Mouse (Mus musculus) kidney, embryonic 15.5 days (tissue): ENCODE data around the gene Mrtfa. TPM values are rescaled to one million over a fixed set of nuclear protein-coding genes. Genes with fewer than 3 reads are reported as not detected.

ENCODE experiments used
- ATAC-seq: fragments of 200-750 bp; cut with Nextera tagmentation; replicated peaks from 2 replicates; pipeline ENCODE4 v1.8.0; 2017; ENCODE audit warnings: moderate TSS enrichment; ENCODE audit not compliant: low FRiP score
- H3K27ac ChIP-seq: fragments of 300-500 bp; sonication (generic); 2 replicates; pipeline ENCODE4 v1.5.1; 2015; ENCODE audit warnings: mild to moderate bottlenecking, inconsistent platforms
- H3K27me3 ChIP-seq: fragments of 300-500 bp; sonication (generic); 2 replicates; pipeline ENCODE4 v1.6.1; 2015; ENCODE audit warnings: inconsistent platforms
- H3K36me3 ChIP-seq: fragments of 300-500 bp; sonication (generic); 2 replicates; pipeline ENCODE4 v1.6.1; 2015; ENCODE audit warnings: inconsistent platforms
- H3K4me1 ChIP-seq: fragments of 300-500 bp; sonication (generic); 2 replicates; pipeline ENCODE4 v1.6.1; 2015; ENCODE audit warnings: inconsistent platforms
- H3K4me2 ChIP-seq: fragments of 300-500 bp; sonication (generic); 2 replicates; pipeline ENCODE4 v1.6.1; 2015; ENCODE audit warnings: moderate library complexity, mild to moderate bottlenecking, inconsistent platforms
- H3K4me3 ChIP-seq: fragments of 300-500 bp; sonication (generic); replicated peaks from 2 replicates; pipeline ENCODE4 v1.5.1; 2015; ENCODE audit warnings: mild to moderate bottlenecking, inconsistent platforms
- H3K9ac ChIP-seq: fragments of 300-500 bp; sonication (generic); 2 replicates; pipeline ENCODE4 v1.6.1; 2015; ENCODE audit warnings: mild to moderate bottlenecking, inconsistent platforms
- H3K9me3 ChIP-seq: fragments of 300-500 bp; sonication (generic); replicated peaks from 2 replicates; pipeline ENCODE4 v1.6.1; 2016; ENCODE audit warnings: inconsistent platforms
- WGBS: fragments of 180-500 bp; shearing (Covaris S2); methylation state at CpG from one replicate; pipeline ENCODE4 v1.1.7; 2015; ENCODE audit warnings: mixed read lengths; 5-methylcytosine and 5-hydroxymethylcytosine counted together
- polyA plus RNA-seq: library from polyadenylated mRNA; unstranded; fragments of >200 nt; fragmentation: Nextera tagmentation; extraction: Ambion mirVana; gene quantifications from 2 replicates; pipeline ENCODE4 v1.2.1, GENCODE M21; 2015

Mrtfa gene
- polyA plus RNA-seq, 1 experiment from 2014 or later = 27.0 TPM

GRCm38 (mm10) chr15:81172259-81172658 is 18.3 kb downstream of the Mrtfa start:
- Histone ChIP-seq H3K4me2 (no peak overlapping the region), H3K9ac (no peak overlapping the region), H3K4me1 (peaks cover 13% of the 10 kb centered on the region), H3K27me3 (no peaks in the 10 kb centered on the region), H3K4me3 (no peak overlapping the region), H3K27ac (no peak overlapping the region), H3K9me3 (no peaks in the 10 kb centered on the region), H3K36me3 (peaks cover 9% of the 10 kb centered on the region; the same call in 1 of the 2 replicates)
- 87% methylated on average over 8 of the region's 8 CpGs for WGBS
- ATAC-seq = no peak

DNA sequence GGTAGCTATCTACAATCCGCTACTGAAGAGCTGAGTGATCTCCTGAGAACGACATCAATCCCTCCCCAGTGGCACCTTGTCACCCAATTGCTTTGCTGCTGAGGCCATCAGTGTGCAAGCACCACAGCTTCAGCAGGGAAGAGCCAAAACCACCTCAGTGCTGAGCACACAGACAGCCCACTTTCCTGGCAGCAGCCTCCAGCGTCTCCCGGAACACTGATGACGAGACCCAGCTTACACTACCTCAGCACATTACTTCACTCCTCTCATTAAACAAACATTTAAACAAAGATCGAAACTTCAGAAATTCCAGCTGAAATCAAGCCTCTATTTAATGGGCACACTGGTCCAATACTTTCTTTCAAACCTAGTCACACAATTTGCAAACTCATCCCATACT is 21.8 kb downstream of the Mrtfa start:
- Histone ChIP-seq H3K4me2 (no peak overlapping the region), H3K36me3 (no peaks in the 10 kb centered on the region; the same call in 1 of the 2 replicates), H3K4me3 (no peak overlapping the region), H3K4me1 (peaks cover 12% of the 10 kb centered on the region), H3K27ac (no peak overlapping the region), H3K27me3 (no peaks in the 10 kb centered on the region), H3K9ac (no peak overlapping the region), H3K9me3 (no peaks in the 10 kb centered on the region)
- WGBS = 50% methylated on average over 6 of the region's 6 CpGs
- no peak for ATAC-seq

DNA sequence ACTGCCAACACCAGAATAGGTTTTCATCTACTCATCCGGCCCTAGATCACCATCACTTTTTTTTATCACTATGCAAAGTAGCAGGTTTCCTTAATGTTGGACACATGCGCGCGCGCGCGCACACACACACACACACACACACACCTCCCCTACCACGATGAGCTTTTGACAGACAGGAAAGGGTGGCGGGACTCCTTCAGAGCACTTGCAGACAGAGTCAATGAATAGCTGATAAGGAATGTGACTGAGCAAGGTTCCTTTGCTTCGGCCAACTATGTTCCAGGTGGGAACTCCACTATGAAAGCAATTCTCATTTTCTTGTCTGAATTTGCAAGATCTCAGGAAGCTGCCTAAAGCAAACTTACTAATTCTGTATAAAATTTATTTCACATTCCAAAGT is 22.7 kb downstream of the Mrtfa start:
- no peak for ATAC-seq
- Histone ChIP-seq H3K9ac (no peak overlapping the region), H3K4me1 (peaks cover 12% of the 10 kb centered on the region), H3K27me3 (no peaks in the 10 kb centered on the region), H3K4me3 (no peak overlapping the region), H3K36me3 (no peaks in the 10 kb centered on the region; the same call in 1 of the 2 replicates), H3K9me3 (no peaks in the 10 kb centered on the region), H3K27ac (peak overlapping the region; percentile 61), H3K4me2 (no peak overlapping the region)
- WGBS = 80% methylated on average over 10 of the region's 10 CpGs

GRCm38 (mm10) chr15:81166291-81166690 is 24.3 kb downstream of the Mrtfa start:
- Histone ChIP-seq H3K9ac (no peak overlapping the region), H3K4me2 (no peak overlapping the region), H3K36me3 (no peaks in the 10 kb centered on the region), H3K4me3 (no peak overlapping the region), H3K27me3 (no peaks in the 10 kb centered on the region), H3K4me1 (peaks cover 17% of the 10 kb centered on the region), H3K9me3 (no peaks in the 10 kb centered on the region), H3K27ac (no peak overlapping the region)
- WGBS = 95% methylated on average over 5 of the region's 5 CpGs
- ATAC-seq = no peak

DNA sequence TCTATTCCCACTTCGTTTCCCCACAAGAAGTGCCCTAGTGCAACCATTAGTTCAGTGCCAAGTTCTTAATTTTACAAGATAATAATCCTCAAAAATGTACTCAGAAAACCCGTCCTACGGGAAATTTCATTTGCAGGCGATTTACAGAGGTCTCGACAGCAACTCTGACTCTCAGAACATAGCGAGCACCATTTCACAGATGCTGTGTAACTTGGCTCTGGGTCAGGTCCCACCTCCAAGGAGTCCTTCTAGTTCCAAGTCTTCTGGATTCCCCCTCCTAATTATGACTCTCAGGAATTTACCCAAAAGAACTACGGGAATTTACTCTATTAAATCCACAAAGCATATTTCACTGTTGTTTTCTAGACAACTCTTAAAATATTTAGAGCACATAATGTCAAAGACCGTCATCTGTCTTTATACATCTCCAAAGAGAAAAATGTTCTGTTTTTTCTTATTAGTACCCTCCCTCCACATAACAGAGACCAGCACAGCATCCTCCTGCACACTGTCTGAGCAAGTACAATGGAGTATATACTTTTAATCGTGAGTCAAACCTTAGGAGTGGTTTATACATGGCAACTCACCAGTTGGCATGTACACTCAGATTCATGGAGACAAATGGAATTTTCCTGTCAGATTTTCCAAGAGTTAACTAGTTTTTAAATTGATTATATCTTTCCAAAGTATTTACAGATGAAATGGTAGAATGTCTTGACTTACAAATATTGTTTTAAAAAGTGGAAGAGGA is 25.8 kb downstream of the Mrtfa start:
- no peaks in the 10 kb centered on the region for H3K9me3 ChIP-seq
- WGBS = 63% methylated on average over 9 of the region's 9 CpGs
- no peak overlapping the region for H3K9ac ChIP-seq
- no peaks in the 10 kb centered on the region for H3K36me3 ChIP-seq
- no peak for ATAC-seq
- no peak overlapping the region for H3K4me2 ChIP-seq
- H3K27ac ChIP-seq = peak overlapping the region; percentile 25; the same call in 1 of the 2 replicates
- H3K4me3 ChIP-seq = no peak overlapping the region
- no peaks in the 10 kb centered on the region for H3K27me3 ChIP-seq
- H3K4me1 ChIP-seq = peaks cover 20% of the 10 kb centered on the region

- no peak for ATAC-seq
- no peak overlapping the region for H3K4me3 ChIP-seq
- 36% methylated on average over 3 of the region's 3 CpGs for whole genome bisulfite sequencing
- peaks cover 22% of the 10 kb centered on the region; the same call in 1 of the 2 replicates for H3K4me1 ChIP-seq
- no peaks in the 10 kb centered on the region for H3K27me3 ChIP-seq
- H3K27ac ChIP-seq = 0 out of 2 replicates have a peak overlapping the region, but pooled peaks have one; percentile 18
- no peak overlapping the region for H3K4me2 ChIP-seq
- H3K9ac ChIP-seq = no peak overlapping the region
- no peaks in the 10 kb centered on the region for H3K36me3 ChIP-seq
- H3K9me3 ChIP-seq = no peaks in the 10 kb centered on the region
Measured at GRCm38 (mm10) chr15:81161571-81161970, 29.0 kb downstream of the Mrtfa start.

GRCm38 (mm10) chr15:81160677-81161076 is 29.9 kb downstream of the Mrtfa start:
- Histone ChIP-seq H3K9ac (no peak overlapping the region), H3K4me3 (no peak overlapping the region), H3K27me3 (no peaks in the 10 kb centered on the region), H3K4me2 (no peak overlapping the region), H3K4me1 (peaks cover 24% of the 10 kb centered on the region), H3K36me3 (no peaks in the 10 kb centered on the region), H3K27ac (no peak overlapping the region), H3K9me3 (no peaks in the 10 kb centered on the region)
- ATAC-seq = no peak
- 90% methylated on average over 4 of the region's 4 CpGs for whole genome bisulfite sequencing

DNA sequence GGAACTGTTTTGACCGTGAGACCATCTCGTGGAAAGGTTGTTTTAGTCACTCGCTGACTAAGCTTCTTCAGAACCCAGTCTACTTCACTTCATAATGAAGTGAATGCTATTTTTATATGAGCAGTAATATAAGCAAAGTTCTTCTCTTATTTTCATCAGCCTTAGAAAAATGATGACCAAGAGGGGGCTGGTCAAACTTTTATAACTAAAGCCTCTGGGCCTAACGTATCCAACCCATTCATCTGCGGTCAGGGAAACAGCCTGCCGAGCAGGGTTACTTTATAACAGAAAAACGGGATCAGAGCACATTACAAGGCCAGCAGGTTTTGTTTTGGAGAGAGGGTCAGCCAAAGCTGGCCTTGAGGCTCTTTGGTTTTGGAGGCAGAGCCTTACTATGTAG is 31.3 kb downstream of the Mrtfa start:
- H3K9ac ChIP-seq = no peak overlapping the region
- H3K4me3 ChIP-seq = no peak overlapping the region
- WGBS = 71% methylated on average over 7 of the region's 7 CpGs
- ATAC-seq = no peak
- peaks cover 36% of the 10 kb centered on the region for H3K4me1 ChIP-seq
- H3K27me3 ChIP-seq = no peaks in the 10 kb centered on the region
- H3K36me3 ChIP-seq = no peaks in the 10 kb centered on the region
- peak overlapping the region; percentile 25; the same call in 1 of the 2 replicates for H3K27ac ChIP-seq
- no peaks in the 10 kb centered on the region for H3K9me3 ChIP-seq
- H3K4me2 ChIP-seq = no peak overlapping the region

GRCm38 (mm10) chr15:81158517-81159120 is 31.9 kb downstream of the Mrtfa start:
- ATAC-seq = no peak
- peaks cover 38% of the 10 kb centered on the region for H3K4me1 ChIP-seq
- no peak overlapping the region for H3K4me3 ChIP-seq
- peak overlapping the region; percentile 25; the same call in 1 of the 2 replicates for H3K27ac ChIP-seq
- no peak overlapping the region for H3K4me2 ChIP-seq
- H3K36me3 ChIP-seq = no peaks in the 10 kb centered on the region
- 79% methylated on average over 7 of the region's 7 CpGs for WGBS
- H3K9ac ChIP-seq = no peak overlapping the region
- no peaks in the 10 kb centered on the region for H3K27me3 ChIP-seq
- H3K9me3 ChIP-seq = no peaks in the 10 kb centered on the region

- no peak overlapping the region for H3K27ac ChIP-seq
- ATAC-seq = no peak
- H3K36me3 ChIP-seq = no peaks in the 10 kb centered on the region
- WGBS = 81% methylated on average over 2 of the region's 2 CpGs
- no peaks in the 10 kb centered on the region for H3K9me3 ChIP-seq
- H3K4me3 ChIP-seq = no peak overlapping the region
- H3K27me3 ChIP-seq = no peaks in the 10 kb centered on the region
- H3K9ac ChIP-seq = no peak overlapping the region
- peaks cover 35% of the 10 kb centered on the region for H3K4me1 ChIP-seq
- no peak overlapping the region for H3K4me2 ChIP-seq
Measured at GRCm38 (mm10) chr15:81156453-81156852, 34.1 kb downstream of the Mrtfa start.

GRCm38 (mm10) chr15:81155845-81156244 is 34.7 kb downstream of the Mrtfa start:
- Histone ChIP-seq H3K4me1 (peaks cover 33% of the 10 kb centered on the region), H3K27ac (no peak overlapping the region), H3K9me3 (no peaks in the 10 kb centered on the region), H3K36me3 (no peaks in the 10 kb centered on the region), H3K27me3 (no peaks in the 10 kb centered on the region), H3K9ac (no peak overlapping the region), H3K4me3 (no peak overlapping the region), H3K4me2 (no peak overlapping the region)
- ATAC-seq = no peak
- WGBS = 100% methylated on average over 3 of the region's 3 CpGs

- peak overlapping the region; percentile 24 for H3K27ac ChIP-seq
- H3K9ac ChIP-seq = no peak overlapping the region
- peaks cover 33% of the 10 kb centered on the region for H3K4me1 ChIP-seq
- ATAC-seq = no peak
- H3K27me3 ChIP-seq = no peaks in the 10 kb centered on the region
- no peaks in the 10 kb centered on the region for H3K9me3 ChIP-seq
- no peak overlapping the region for H3K4me3 ChIP-seq
- H3K36me3 ChIP-seq = no peaks in the 10 kb centered on the region
- 56% methylated on average over 2 of the region's 2 CpGs for WGBS
- no peak overlapping the region for H3K4me2 ChIP-seq
Measured at GRCm38 (mm10) chr15:81154846-81155624, 35.5 kb downstream of the Mrtfa start.
